Mouse (Mus musculus) small intestine, adult 2 months (tissue): ENCODE measurements around the gene Cox11.

ENCODE experiments used
- CTCF ChIP-seq: fragments of 200-500 bp; IDR thresholded peaks from 2 replicates; pipeline ENCODE4 v1.5.1; 2012; ENCODE audit warnings: low read depth, mild to moderate bottlenecking, control low read depth, inconsistent platforms, low read length, moderate library complexity, mixed read lengths; ENCODE audit not compliant: insufficient replicate concordance, insufficient read length; ENCODE audit errors: extremely low read depth
- POLR2A ChIP-seq: fragments of 200-500 bp; IDR thresholded peaks from 2 replicates; pipeline ENCODE4 v1.6.1; 2012; ENCODE audit warnings: low read depth, mild to moderate bottlenecking, control low read depth, inconsistent platforms, low read length, moderate library complexity

- TF ChIP-seq POLR2A (no peak), CTCF (peak; percentile 28; the same call in 1 of the 2 replicates)
These were observed 48.5 kb downstream of the Cox11 start for GRCm38 (mm10) chr11:90686287-90687025.
